Mouse (Mus musculus) testis, adult 2 months (tissue): ENCODE results near the gene Plxdc2.

ENCODE experiments used
- CTCF ChIP-seq: fragments of 200-500 bp; IDR thresholded peaks from 2 replicates; pipeline ENCODE4 v1.5.1; 2012; ENCODE audit warnings: low read depth, mild to moderate bottlenecking, inconsistent platforms, low read length, moderate library complexity; ENCODE audit not compliant: control insufficient read depth, insufficient read depth, insufficient replicate concordance
- POLR2A ChIP-seq: fragments of 200-500 bp; IDR thresholded peaks from 2 replicates; pipeline ENCODE4 v1.6.1; 2012; ENCODE audit warnings: low read depth, mild to moderate bottlenecking, inconsistent platforms, low read length, moderate library complexity; ENCODE audit not compliant: control insufficient read depth

GRCm38 (mm10) chr2:16668391-16668790, 312.3 kb downstream of the Plxdc2 start:
- TF ChIP-seq CTCF (no peak), POLR2A (no peak)
